Comparison of ENCODE assay signal across 9 mouse cellular contexts in genomic region chr1:83187154-83187553, GRCm38 (mm10). TPM values are rescaled to one million over a fixed set of nuclear protein-coding genes. Genes with fewer than 3 reads are reported as not detected.
DNase-seq lines count a peak whose midpoint lies in the region; ATAC-seq lines count a peak whose summit lies in the region.
"Had no signal": no experiment of that assay in that cellular context is flagged by ENCODE, and none has a peak within 500 bp of the region (broad histone marks: within the 10 kb centered on the region; RNA-seq: fewer than 3 reads in every experiment).

No protein-coding gene starts in this region.

- no peaks in the 10 kb centered on the region for H3K36me3 ChIP-seq in heart, embryonic 11.5 days (ENCODE audit: control insufficient read depth, insufficient read depth, low read length)
- H3K36me3 ChIP-seq in embryonic facial prominence, embryonic 14.5 days (ENCODE audit: control insufficient read depth, insufficient read depth, low read length) = no peaks in the 10 kb centered on the region
- H3K36me3 ChIP-seq: limb, embryonic 12.5 days had no signal

- H3K9ac ChIP-seq in heart, embryonic 11.5 days (ENCODE audit: low read depth, low read length) = no peak overlapping the region
- H3K9ac ChIP-seq in embryonic facial prominence, embryonic 14.5 days (ENCODE audit: low read depth, low read length) = no peak overlapping the region
- H3K9ac ChIP-seq: limb, embryonic 12.5 days had no signal

- H3K4me2 ChIP-seq in heart, embryonic 11.5 days = no peak overlapping the region
- no peak overlapping the region for H3K4me2 ChIP-seq in embryonic facial prominence, embryonic 14.5 days (ENCODE audit: low read depth, low read length)
- H3K4me2 ChIP-seq: limb, embryonic 12.5 days had no signal

- WGBS in heart, embryonic 11.5 days (ENCODE audit: insufficient replicate concordance) = 51% methylated on average over 2 of the region's 2 CpGs
- WGBS in embryonic facial prominence, embryonic 14.5 days = 57% methylated on average over 2 of the region's 2 CpGs

- no peaks in the 10 kb centered on the region for H3K27me3 ChIP-seq in heart, embryonic 11.5 days (ENCODE audit: control insufficient read depth, insufficient read depth, low read length)
- H3K27me3 ChIP-seq in embryonic facial prominence, embryonic 14.5 days (replicated peaks; ENCODE audit: control insufficient read depth, insufficient read depth, low read length) = no peaks in the 10 kb centered on the region
- H3K27me3 ChIP-seq: limb, embryonic 12.5 days had no signal

- no peak overlapping the region for H3K27ac ChIP-seq in heart, embryonic 11.5 days (ENCODE audit: low read depth, low read length)
- H3K27ac ChIP-seq in embryonic facial prominence, embryonic 14.5 days (replicated peaks; ENCODE audit: low read depth, low read length) = no peak overlapping the region
- H3K27ac ChIP-seq: limb, embryonic 12.5 days had no signal

- H3K9me3 ChIP-seq in heart, embryonic 11.5 days (replicated peaks; ENCODE audit: control insufficient read depth, low read length) = no peaks in the 10 kb centered on the region
- no peaks in the 10 kb centered on the region for H3K9me3 ChIP-seq in embryonic facial prominence, embryonic 14.5 days (ENCODE audit: control insufficient read depth, low read length)
- H3K9me3 ChIP-seq: limb, embryonic 12.5 days had no signal

- no peak for ATAC-seq in heart, embryonic 11.5 days (replicated peaks; ENCODE audit: insufficient number of reproducible peaks, low FRiP score, low TSS enrichment)
- no peak for ATAC-seq in embryonic facial prominence, embryonic 14.5 days (ENCODE audit: low read depth)

- H3K4me3 ChIP-seq in heart, embryonic 11.5 days (ENCODE audit: low read depth, low read length) = no peak overlapping the region
- no peak overlapping the region for H3K4me3 ChIP-seq in embryonic facial prominence, embryonic 14.5 days (ENCODE audit: low read depth, low read length)
- H3K4me3 ChIP-seq: limb, embryonic 12.5 days had no signal

- H3K4me1 ChIP-seq in heart, embryonic 11.5 days (ENCODE audit: control insufficient read depth, insufficient read depth, low read length) = no peaks in the 10 kb centered on the region
- no peaks in the 10 kb centered on the region for H3K4me1 ChIP-seq in embryonic facial prominence, embryonic 14.5 days (ENCODE audit: control insufficient read depth, insufficient read depth, low read length)
- H3K4me1 ChIP-seq: limb, embryonic 12.5 days had no signal

- DNase-seq in heart, adult 8-10 months (ENCODE audit: low spot score) = peak; percentile 15
- DNase-seq in 416B (ENCODE audit: low read depth) (peak; percentile 58), R1 (ENCODE audit: low read depth, low spot score) (peak; percentile 59)
- DNase-seq in embryonic facial prominence, embryonic 14.5 days (ENCODE audit: low spot score) = peak; percentile 19
- DNase-seq in kidney, postnatal 4 days = peak; percentile 79 to 81
- peak; percentile 78 for DNase-seq in lung, postnatal 36 days
- no peak for DNase-seq in T-cell, adult 2 months (ENCODE audit: low spot score)

RNA-seq across cellular contexts. Expression of gene Daw1, which starts 27.6 kb away (rescaled TPM):
- total RNA-seq in heart, adult 8-10 months (2022) = not detected
- polyA plus RNA-seq in heart, embryonic 11.5 days (2014; fragmentation: Nextera tagmentation; extraction: Ambion mirVana) = 0.25 TPM in 1 of 2 replicates, not detected in the other
- 0.48 and 0.78 TPM in 2 replicates for polyA plus RNA-seq in embryonic facial prominence, embryonic 14.5 days (2014; fragmentation: Nextera tagmentation; extraction: Ambion mirVana)
- polyA plus RNA-seq: limb, embryonic 12.5 days had no signal
